Mouse (Mus musculus) embryo, embryonic 11 days (tissue): ENCODE data around the gene Eml1.
A peak's percentile ranks its signal among the peaks of the same experiment; 100 is the strongest.
"Not testable (repeated sequence)": the region's sequence is repeated elsewhere in the genome, so short reads cannot be mapped to it uniquely, and the experiment has no call there.

Source experiments
- DNase-seq: peaks from one replicate; pipeline ENCODE4 v3.0.0-alpha.2; 2015

The Eml1 gene

GRCm38 (mm10) chr12:108480704-108481365 is 110.1 kb downstream of the Eml1 start:
- no peak for DNase-seq

- DNase-seq: no peak
These were observed 118.3 kb downstream of the Eml1 start for GRCm38 (mm10) chr12:108489076-108489475.

- no peak for DNase-seq
These were observed 119.0 kb downstream of the Eml1 start for GRCm38 (mm10) chr12:108489741-108490140.

GRCm38 (mm10) chr12:108490336-108490735 is 119.6 kb downstream of the Eml1 start:
- no peak for DNase-seq

- peak; percentile 50 for DNase-seq
These were observed 120.2 kb downstream of the Eml1 start for GRCm38 (mm10) chr12:108490954-108491353.

GRCm38 (mm10) chr12:108494011-108494541 is 123.3 kb downstream of the Eml1 start:
- DNase-seq: peak; percentile 80

GRCm38 (mm10) chr12:108495455-108496235 is 124.9 kb downstream of the Eml1 start:
- DNase-seq: no peak

- DNase-seq: no peak
These were observed 132.3 kb downstream of the Eml1 start for GRCm38 (mm10) chr12:108503064-108503463.

- no peak for DNase-seq
These were observed 132.8 kb downstream of the Eml1 start for GRCm38 (mm10) chr12:108503582-108503981.

- no peak for DNase-seq
These were observed 135.1 kb downstream of the Eml1 start for GRCm38 (mm10) chr12:108505846-108506245.

- DNase-seq: not testable (repeated sequence)
These were observed 136.3 kb downstream of the Eml1 start for GRCm38 (mm10) chr12:108507046-108507445.

- no peak for DNase-seq
These were observed 139.8 kb downstream of the Eml1 start for GRCm38 (mm10) chr12:108510571-108510970.

- peak; percentile 70 for DNase-seq
These were observed 140.3 kb downstream of the Eml1 start for GRCm38 (mm10) chr12:108511009-108511408.

- DNase-seq: no peak
These were observed 144.7 kb downstream of the Eml1 start for GRCm38 (mm10) chr12:108515464-108515863.

- no peak for DNase-seq
These were observed 148.6 kb downstream of the Eml1 start for GRCm38 (mm10) chr12:108519374-108519773.

- peak; percentile 69 for DNase-seq
These were observed 158.5 kb downstream of the Eml1 start for GRCm38 (mm10) chr12:108529214-108529613.

- no peak for DNase-seq
These were observed 163.7 kb downstream of the Eml1 start for GRCm38 (mm10) chr12:108534484-108534883.

- peak; percentile 33 for DNase-seq
These were observed 165.7 kb downstream of the Eml1 start for GRCm38 (mm10) chr12:108536461-108536860.

GRCm38 (mm10) chr12:108541088-108541487 is 170.3 kb downstream of the Eml1 start:
- peak; percentile 69 for DNase-seq

GRCm38 (mm10) chr12:108546508-108547153 is 175.9 kb downstream of the Eml1 start:
- DNase-seq: peak; percentile 64

- peak; percentile 21 for DNase-seq
These were observed 176.6 kb downstream of the Eml1 start for GRCm38 (mm10) chr12:108547251-108547875.

GRCm38 (mm10) chr12:108551731-108552130 is 181.0 kb downstream of the Eml1 start:
- no peak for DNase-seq

GRCm38 (mm10) chr12:108553079-108553478 is 182.3 kb downstream of the Eml1 start:
- DNase-seq: no peak
